Mouse (Mus musculus) spleen, postnatal 14 days (tissue): ENCODE measurements around the gene Cdk6.
"Not testable (repeated sequence)": the region's sequence is repeated elsewhere in the genome, so short reads cannot be mapped to it uniquely, and the experiment has no call there.

Experiments used
- DNase-seq, 2 experiments: peaks; one replicate each; pipeline ENCODE4 v3.0.0; 2021 to 2022; ENCODE audit warnings: low spot score in 2 of 2

Gene Cdk6

DNA sequence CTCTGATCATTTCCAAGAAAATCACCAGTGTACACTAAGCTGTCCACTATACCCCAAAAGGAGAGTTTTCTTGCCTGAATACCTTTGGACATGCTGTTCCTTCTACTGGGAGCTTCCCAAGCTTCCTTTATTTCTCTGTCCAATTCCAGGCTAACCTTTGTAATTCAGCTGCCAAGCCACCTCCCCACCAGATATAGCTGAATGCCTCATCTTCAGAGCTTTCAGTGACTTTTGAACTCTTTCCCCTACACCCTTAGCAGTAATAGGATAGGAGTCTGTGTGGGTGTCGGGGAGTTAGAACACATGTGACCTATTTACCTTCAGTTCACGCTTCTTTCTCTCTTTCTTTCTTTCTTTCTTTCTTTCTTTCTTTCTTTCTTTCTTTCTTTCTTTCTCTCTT, 34.9 kb downstream of the Cdk6 start:
- DNase-seq = no peak

DNA sequence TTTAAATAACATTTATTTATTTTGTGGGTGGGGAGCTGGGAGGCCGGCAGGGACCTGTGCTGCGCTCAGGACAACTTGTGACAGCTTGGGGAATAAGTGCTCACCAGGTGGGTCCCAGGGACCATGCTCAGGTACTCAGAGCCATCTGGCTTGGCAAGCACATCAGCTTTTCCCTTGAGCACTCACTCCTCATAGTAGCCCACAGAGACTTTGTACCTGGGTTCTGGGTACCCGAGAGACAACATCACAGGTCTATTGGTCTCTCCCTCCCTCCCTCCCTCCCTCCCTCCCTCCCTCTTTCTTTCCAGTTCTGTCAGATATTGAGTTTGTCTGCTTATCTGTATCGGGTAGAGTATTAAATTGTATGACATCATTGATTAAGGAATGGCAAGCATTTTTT, 38.0 kb downstream of the Cdk6 start:
- DNase-seq = no peak

- no peak for DNase-seq
Measured at GRCm38 (mm10) chr5:3380692-3381233, 39.5 kb downstream of the Cdk6 start.

DNA sequence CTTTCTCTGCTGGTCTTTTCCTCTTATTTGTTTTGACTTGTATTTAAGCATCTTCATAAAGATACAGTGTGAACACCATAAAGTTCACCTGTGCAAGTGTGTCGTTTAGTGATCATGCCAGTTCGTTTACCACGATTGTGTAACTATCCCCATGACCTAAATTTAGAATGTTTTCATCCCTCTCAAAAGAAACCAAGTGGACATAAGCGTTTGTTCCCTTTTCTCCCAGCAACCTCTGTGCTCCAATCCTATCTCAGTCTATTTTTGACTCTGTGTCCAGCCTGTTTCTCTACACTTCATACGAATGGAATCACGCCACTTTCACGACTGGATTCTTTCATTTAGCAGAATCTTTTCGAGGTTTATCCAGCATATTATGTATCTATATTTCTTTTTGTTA, 40.5 kb downstream of the Cdk6 start:
- DNase-seq = no peak

DNA sequence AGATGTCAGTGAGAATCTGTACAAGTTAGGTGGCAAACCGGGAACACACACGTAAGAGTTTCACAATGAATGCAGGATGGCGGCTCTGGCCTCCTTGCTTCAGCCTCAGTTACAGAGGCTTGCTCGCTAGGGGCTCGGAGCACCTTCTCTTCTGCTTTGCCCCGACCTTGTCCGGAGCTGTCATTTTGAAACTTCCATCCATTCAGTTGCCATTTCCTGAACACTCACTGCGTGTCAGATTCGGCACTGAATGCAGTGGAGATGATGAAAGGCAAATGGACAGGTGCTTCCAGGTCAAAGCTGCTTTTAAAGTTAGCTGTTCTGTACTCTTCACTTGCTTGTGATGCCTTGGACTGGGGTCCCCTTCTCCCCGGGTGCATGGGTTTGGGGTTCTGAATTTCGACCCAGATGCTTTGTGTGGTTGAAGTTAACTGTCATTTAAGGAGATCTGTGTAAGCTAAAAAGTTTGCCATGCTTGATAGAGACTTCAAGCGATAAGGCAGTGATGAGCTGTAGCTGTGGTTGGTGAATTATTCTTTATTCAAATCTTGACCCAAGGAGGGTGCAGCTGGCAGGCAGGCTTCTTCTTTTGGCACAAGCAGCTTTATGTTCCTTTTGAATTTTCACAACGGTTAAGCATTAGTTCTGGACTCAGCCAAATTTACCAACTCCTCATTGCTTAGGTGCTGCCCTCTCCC, 41.2 kb downstream of the Cdk6 start:
- DNase-seq = no peak

DNA sequence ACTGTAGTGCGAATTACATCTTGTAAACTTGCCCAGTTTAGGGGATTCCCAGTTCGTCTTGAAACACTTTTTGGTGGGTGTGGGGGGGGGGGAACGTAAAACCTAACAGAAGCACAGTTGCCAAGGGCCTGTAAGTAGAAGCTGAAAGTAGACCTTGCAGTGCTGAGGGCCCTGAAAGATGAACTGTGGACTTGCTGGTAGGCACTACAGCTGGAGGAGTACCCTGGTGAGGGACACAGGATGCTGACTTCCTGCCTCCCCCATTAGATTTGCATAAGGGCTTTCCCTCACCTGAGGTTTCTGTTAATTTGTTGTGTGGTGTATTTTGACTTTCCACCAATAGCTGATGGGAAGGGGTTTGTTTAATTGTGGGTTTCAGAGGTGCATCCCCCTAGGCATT, 42.3 kb downstream of the Cdk6 start:
- no peak for DNase-seq

- no peak for DNase-seq
Measured at GRCm38 (mm10) chr5:3385078-3385477, 43.8 kb downstream of the Cdk6 start.

DNA sequence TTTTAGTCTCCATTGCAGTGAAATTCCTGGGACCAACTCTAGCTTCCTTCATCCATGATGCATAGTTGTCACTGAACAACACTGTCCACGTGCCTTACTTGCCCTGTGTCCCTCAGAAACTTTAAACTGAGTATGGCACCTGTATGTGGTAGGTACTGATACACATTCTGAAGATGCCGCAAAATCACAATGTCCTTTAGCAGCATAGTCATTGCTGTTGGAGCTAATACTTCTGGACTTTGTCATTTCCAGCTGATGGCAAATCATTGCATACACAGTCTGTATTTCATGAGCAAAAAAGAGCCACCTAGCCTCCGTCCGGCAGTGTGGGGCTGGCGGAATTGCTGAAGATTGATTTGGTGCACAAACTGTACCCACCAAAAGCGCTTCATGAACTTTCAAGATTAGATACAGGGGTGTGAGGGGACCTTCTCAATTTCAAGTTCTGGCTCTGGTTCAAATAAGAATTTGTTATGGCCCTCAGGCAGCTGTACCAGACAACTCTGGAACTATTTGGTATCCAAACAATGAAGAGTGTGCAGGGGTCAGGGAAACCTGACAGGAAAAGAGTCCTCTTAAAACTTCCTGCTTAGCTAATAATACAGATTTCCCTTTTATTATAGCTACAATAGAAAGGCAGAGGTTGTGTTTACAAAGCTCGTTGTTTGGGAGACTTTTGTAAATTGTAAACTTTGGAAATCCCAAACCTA, 44.9 kb downstream of the Cdk6 start:
- DNase-seq = no peak

GRCm38 (mm10) chr5:3386731-3387087, 45.4 kb downstream of the Cdk6 start:
- no peak for DNase-seq

DNA sequence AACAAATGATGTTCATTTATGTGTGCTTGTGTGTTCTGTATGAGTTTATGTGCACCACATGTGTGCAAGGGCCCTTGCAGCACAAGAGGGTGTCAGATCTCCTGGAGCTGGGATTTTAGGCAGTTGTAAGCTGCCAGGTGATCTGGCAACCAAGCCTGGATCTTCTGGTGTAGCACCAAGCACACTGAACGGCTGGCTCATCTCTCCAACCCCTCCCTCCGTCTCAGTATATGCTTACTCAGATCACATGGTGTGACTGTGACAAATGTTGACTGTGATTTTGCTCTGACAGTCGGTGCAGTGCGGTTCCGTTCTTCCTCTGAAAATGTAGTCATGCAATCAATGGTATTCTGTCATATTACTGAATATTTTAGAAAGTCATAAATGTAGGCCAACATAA, 45.9 kb downstream of the Cdk6 start:
- no peak for DNase-seq

GRCm38 (mm10) chr5:3392856-3393255, 51.6 kb downstream of the Cdk6 start:
- DNase-seq = no peak

GRCm38 (mm10) chr5:3394145-3394544, 52.9 kb downstream of the Cdk6 start:
- DNase-seq = no peak

- DNase-seq = no peak
Measured at GRCm38 (mm10) chr5:3395020-3395419, 53.7 kb downstream of the Cdk6 start.

DNA sequence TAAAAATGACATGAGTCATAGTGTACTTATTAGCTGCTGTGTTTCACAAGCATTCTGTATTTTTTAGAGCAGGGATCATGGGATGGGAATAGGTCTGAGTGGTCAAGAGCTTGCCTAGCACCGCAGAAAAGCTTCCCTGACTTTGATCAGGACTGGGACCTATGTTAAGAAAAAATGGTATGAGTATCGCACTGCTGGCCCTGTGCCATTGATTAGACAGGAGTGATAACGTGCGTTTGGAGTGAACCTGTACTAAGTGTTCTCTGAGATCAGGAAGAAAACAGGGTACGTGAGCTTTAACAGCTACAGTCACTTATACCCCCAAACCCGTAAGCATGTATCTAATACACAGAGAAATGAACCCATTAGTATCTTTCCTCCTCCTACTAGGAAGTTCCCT, 54.9 kb downstream of the Cdk6 start:
- DNase-seq = no peak

DNA sequence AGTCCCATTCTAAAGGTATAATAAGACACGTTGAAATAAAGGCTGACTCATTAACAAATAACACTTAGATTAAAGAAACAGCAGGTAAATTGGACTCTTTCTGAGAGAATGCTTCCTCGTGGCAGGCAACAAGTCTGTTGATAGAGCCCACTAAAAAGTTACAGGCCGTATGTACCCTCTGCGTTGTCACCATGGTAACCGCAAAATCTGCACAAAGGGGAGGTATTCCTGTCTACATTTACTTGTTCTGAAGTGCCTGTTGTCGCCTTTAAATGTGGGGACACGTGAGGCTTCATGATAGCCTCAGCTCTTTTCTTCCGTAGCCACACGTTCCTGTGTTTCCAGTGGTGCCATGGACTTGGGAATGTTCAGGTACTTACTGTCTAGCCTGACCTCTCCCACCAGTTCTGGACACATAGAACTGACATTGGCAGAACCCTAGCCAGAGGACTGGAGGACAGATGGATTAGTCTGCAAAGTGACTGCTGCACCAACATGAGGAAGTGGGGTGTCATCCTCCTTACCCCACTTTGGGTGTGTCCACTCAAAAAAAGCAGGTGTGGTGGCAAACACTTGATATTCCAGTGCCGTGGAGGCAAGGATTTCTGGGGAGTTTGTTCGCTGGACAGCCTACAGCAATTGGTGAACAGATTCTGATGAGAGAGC, 55.8 kb downstream of the Cdk6 start:
- DNase-seq = no peak

- DNase-seq = no peak
Measured at GRCm38 (mm10) chr5:3399784-3400494, 58.7 kb downstream of the Cdk6 start.

DNA sequence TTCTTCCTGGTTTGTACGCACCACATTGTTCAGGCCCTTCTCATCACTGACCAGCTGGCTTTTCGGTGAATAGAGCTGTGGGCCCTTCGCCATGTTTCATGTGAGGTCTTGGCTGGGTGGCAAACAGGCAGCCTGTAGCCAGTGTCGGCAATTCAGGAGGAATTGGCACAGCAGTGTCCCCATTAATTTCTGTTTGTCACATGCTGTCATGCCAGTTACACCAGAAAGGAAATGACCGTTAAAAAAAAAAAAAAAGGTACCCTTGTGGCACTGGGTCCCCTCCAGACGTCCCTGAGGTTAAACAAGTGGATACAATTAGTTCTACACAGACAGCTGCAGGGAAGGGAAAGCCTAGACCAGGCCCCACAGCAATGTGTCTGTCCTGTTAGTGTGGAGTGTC, 63.8 kb downstream of the Cdk6 start:
- no peak for DNase-seq

DNA sequence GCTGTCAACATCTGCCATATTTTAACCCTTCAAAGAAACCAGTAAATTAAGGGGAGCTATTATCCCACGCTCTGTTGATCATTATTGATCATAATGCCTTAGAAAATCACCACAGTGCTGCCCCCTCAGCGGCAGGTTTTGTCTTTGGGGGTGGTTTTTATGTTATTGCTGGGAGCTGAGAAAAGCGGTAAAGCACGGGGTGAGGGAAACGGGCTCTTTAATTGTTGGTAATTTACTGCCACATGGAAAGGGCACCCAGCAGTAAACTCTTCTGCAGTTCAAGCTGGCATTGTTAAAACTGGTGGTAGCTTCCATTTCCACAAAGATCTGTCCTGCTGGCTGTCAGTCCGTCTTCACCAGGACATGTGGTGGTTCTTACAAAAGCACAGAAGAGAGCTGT, 64.2 kb downstream of the Cdk6 start:
- no peak for DNase-seq

DNA sequence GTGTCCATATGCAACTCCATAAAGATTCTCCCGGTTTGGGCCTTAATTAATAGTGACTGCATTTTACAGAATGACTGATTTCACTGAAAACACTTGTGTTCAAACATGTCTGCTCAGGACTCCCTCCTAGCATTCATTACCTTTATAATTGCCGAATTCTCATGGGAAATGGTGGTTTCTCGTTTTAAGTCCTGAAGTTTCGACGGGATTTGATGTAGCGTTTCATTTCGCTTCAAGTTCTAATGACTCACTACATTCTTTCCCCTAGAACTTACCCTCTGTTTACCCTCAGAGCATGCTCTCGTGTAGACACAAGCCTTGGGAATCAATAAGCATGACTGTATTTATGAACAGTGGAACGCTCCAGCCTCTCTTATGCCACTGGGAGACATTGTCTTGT, 66.6 kb downstream of the Cdk6 start:
- DNase-seq = no peak

GRCm38 (mm10) chr5:3418183-3418582, 76.9 kb downstream of the Cdk6 start:
- DNase-seq = not testable (repeated sequence)

DNA sequence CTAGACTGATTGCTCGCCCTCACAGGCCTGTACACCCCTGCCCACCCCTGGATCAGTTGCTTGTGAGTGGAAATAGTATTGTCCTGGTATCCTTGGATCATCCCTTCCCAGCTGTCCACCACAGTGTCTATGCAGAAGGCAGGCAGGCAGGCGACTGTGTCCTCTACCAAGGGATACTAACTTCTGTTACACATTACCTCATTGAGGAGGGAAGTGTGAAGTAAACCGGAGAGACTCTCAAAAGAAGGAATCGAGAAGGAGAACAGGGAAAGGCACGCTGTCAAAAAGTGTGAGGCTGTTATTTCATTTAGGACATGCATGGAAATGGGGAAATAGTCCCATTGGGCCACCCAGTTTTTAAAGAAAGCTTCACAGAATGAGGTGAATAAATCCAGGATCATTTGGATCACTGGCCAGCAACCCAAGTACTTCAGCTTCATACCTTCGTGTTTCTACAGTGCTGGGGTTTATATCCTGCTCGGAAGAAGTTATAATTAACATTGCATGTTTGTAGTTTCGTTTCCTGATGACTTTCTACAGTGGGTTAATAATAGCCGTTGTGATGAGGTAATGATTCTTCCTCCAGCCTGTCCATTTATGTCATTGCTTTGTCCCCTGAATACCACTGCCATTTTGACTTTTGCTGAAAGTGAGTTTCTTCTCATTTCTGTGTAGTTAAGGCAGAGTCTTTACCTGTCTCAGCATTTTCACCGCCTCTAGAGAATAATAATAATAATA, 79.0 kb downstream of the Cdk6 start:
- no peak for DNase-seq

- DNase-seq = no peak
Measured at GRCm38 (mm10) chr5:3420832-3421228, 79.5 kb downstream of the Cdk6 start.
